ENCODE assay signal across 23 mouse cellular contexts in genomic region chr10:82778791-82779549, GRCm38 (mm10). TPM values are rescaled to one million over a fixed set of nuclear protein-coding genes. Genes with fewer than 3 reads are reported as not detected.
A peak's percentile ranks its signal among the peaks of the same experiment; 100 is the strongest.
DNase-seq lines count a peak whose midpoint lies in the region; ATAC-seq and TF ChIP-seq lines count a peak whose summit lies in the region.
"Had no signal": no experiment of that assay in that cellular context is flagged by ENCODE, and none has a peak within 500 bp of the region (broad histone marks: within the 10 kb centered on the region; RNA-seq: fewer than 3 reads in every experiment).

No protein-coding gene starts in this region.

- H3K27ac ChIP-seq in thymus, adult 2 months (ENCODE audit: control insufficient read depth, insufficient read depth, low read length): no peak overlapping the region
- no peak overlapping the region for H3K27ac ChIP-seq in stomach, postnatal 0 days (replicated peaks)
- H3K27ac ChIP-seq: heart, embryonic 15.5 days; hindbrain, embryonic 14.5 days; intestine, embryonic 15.5 days; limb, embryonic 13.5 days; macrophage; midbrain, embryonic 10.5 days; neural tube, embryonic 15.5 days had no signal

- TF ChIP-seq POLR2A in thymus, adult 2 months (IDR thresholded peaks at IDR 0.05; ENCODE audit: control insufficient read depth, extremely low read depth, insufficient read depth, low read length, poor library complexity): no peak

- DNase-seq in embryo, embryonic 10 days (ENCODE audit: low spot score): peak; percentile 33
- DNase-seq in embryo, embryonic 9.5 days (ENCODE audit: extremely low spot score): no peak
- DNase-seq in thymus, postnatal 14 days: peak; percentile 23
- no peak for DNase-seq in thymus, adult 2 months
- DNase-seq in stomach, postnatal 0 days (ENCODE audit: low spot score): no peak
- no peak for DNase-seq in left cerebral cortex, postnatal 36 days (ENCODE audit: low spot score in 2 of 2)
- no peak for DNase-seq in right cerebral cortex, adult 2 months (ENCODE audit: low spot score in 2 of 2)
- DNase-seq: adrenal gland, adult 8-10 months; cerebellum, adult 2 months; cerebellum, postnatal 25 days; heart, postnatal 36 days; kidney, adult 8-10 months; kidney, postnatal 14 days; layer of hippocampus, postnatal 36 days; thymus, postnatal 25 days had no signal

- no peak for TF ChIP-seq EP300 in stomach, postnatal 0 days (optimal IDR thresholded peaks at IDR 0.05)

- peak; percentile 18 for ATAC-seq in activated CD4-positive, CD25-positive, alpha-beta regulatory T cell, adult 4 months
- 0 out of 2 replicates have a peak, but pooled peaks have one; percentile 19 for ATAC-seq in stomach, postnatal 0 days (ENCODE audit: low FRiP score, low TSS enrichment)
- ATAC-seq: intestine, embryonic 15.5 days had no signal

- H3K4me2 ChIP-seq in stomach, postnatal 0 days (replicated peaks; ENCODE audit: low read depth): no peak overlapping the region
- H3K4me2 ChIP-seq: hindbrain, embryonic 14.5 days; limb, embryonic 13.5 days; neural tube, embryonic 15.5 days had no signal

- no peak overlapping the region for H3K9ac ChIP-seq in stomach, postnatal 0 days (ENCODE audit: low read length)
- H3K9ac ChIP-seq: heart, embryonic 15.5 days; hindbrain, embryonic 14.5 days; intestine, embryonic 15.5 days; limb, embryonic 13.5 days; neural tube, embryonic 15.5 days had no signal

- H3K36me3 ChIP-seq in thymus, adult 2 months (ENCODE audit: control insufficient read depth, insufficient read depth, low read length): no peaks in the 10 kb centered on the region
- H3K36me3 ChIP-seq in stomach, postnatal 0 days (ENCODE audit: control insufficient read depth, insufficient read depth, low read length): no peaks in the 10 kb centered on the region
- H3K36me3 ChIP-seq: heart, embryonic 15.5 days; intestine, embryonic 15.5 days; limb, embryonic 13.5 days; midbrain, embryonic 10.5 days; neural tube, embryonic 15.5 days had no signal

- peaks cover 11% of the 10 kb centered on the region for H3K4me1 ChIP-seq in thymus, adult 2 months (replicated peaks; ENCODE audit: control insufficient read depth, insufficient read depth, low read length)
- H3K4me1 ChIP-seq in stomach, postnatal 0 days (replicated peaks; ENCODE audit: control insufficient read depth, insufficient read depth): no peaks in the 10 kb centered on the region
- H3K4me1 ChIP-seq: intestine, embryonic 15.5 days had no signal

- H3K27me3 ChIP-seq in thymus, adult 2 months (ENCODE audit: control insufficient read depth, insufficient read depth, low read length): no peaks in the 10 kb centered on the region
- no peaks in the 10 kb centered on the region for H3K27me3 ChIP-seq in stomach, postnatal 0 days (ENCODE audit: control insufficient read depth, insufficient read depth, low read length)
- H3K27me3 ChIP-seq: heart, embryonic 15.5 days; intestine, embryonic 15.5 days; limb, embryonic 13.5 days; neural tube, embryonic 15.5 days had no signal

- WGBS in thymus, adult 2 months: 92% methylated on average over 8 of the region's 8 CpGs
- WGBS in stomach, postnatal 0 days: 78% methylated on average over 8 of the region's 8 CpGs

- no peak overlapping the region for H3K4me3 ChIP-seq in thymus, adult 2 months (ENCODE audit: control insufficient read depth, insufficient read depth, low read length)
- no peak overlapping the region for H3K4me3 ChIP-seq in stomach, postnatal 0 days (ENCODE audit: low read depth, low read length)
- H3K4me3 ChIP-seq: heart, embryonic 15.5 days; intestine, embryonic 15.5 days; limb, embryonic 13.5 days; midbrain, embryonic 10.5 days; neural tube, embryonic 15.5 days had no signal

- intact Hi-C loops in left cerebral cortex, postnatal 36 days (cut with DNase I): no loop called here

- H3K9me3 ChIP-seq in stomach, postnatal 0 days (ENCODE audit: control insufficient read depth, low read length): no peaks in the 10 kb centered on the region
- H3K9me3 ChIP-seq: heart, embryonic 15.5 days; intestine, embryonic 15.5 days; limb, embryonic 13.5 days; midbrain, embryonic 10.5 days; neural tube, embryonic 15.5 days had no signal

- TF ChIP-seq CTCF in thymus, adult 2 months (IDR thresholded peaks at IDR 0.05; ENCODE audit: borderline replicate concordance, control insufficient read depth, extremely low read depth, insufficient read depth, low read length, poor library complexity): no peak
- TF ChIP-seq CTCF in stomach, postnatal 0 days (IDR thresholded peaks at IDR 0.05; ENCODE audit: low read depth): no peak

RNA-seq across cellular contexts. Expression of gene Nfyb, which starts 15.0 kb away (rescaled TPM):
- polyA plus RNA-seq in thymus, adult 2 months (2012; rRNA removed): 21.4 and 26.7 TPM in 2 replicates
- 10 to 100 TPM; 78.3 to 81.3 TPM for polyA plus RNA-seq in activated CD4-positive, CD25-positive, alpha-beta regulatory T cell, adult 4 months (2017; shearing (Covaris generic))
- polyA plus RNA-seq in stomach, postnatal 0 days (2015; fragmentation: Nextera tagmentation; extraction: Ambion mirVana): 20.3 and 23.8 TPM in 2 replicates
- total RNA-seq in left cerebral cortex, postnatal 36 days (2021): 10 to 100 TPM; 57.0 to 61.9 TPM

RNA-seq across cellular contexts. Expression of gene Txnrd1, which starts 54.8 kb away (rescaled TPM):
- polyA plus RNA-seq in thymus, adult 2 months (2012; rRNA removed): 32.2 and 42.5 TPM in 2 replicates
- polyA plus RNA-seq in activated CD4-positive, CD25-positive, alpha-beta regulatory T cell, adult 4 months (2017; shearing (Covaris generic)): 10 to 100 TPM; 27.5 to 28.0 TPM
- 61.9 TPM in 2 replicates for polyA plus RNA-seq in stomach, postnatal 0 days (2015; fragmentation: Nextera tagmentation; extraction: Ambion mirVana)
- 10 to 100 TPM; 43.0 to 50.9 TPM for total RNA-seq in left cerebral cortex, postnatal 36 days (2021)

Comparison
In these comparisons a context has a peak if more than half of its experiments do, and no peak if none do; other contexts are left out.
1. DNase-seq: peak in embryo, embryonic 10 days (single experiment) and thymus, postnatal 14 days (single experiment); none in embryo, embryonic 9.5 days (single experiment), thymus, adult 2 months (single experiment), stomach, postnatal 0 days (single experiment), left cerebral cortex, postnatal 36 days (0 of 2) and right cerebral cortex, adult 2 months (0 of 2).